Mouse (Mus musculus) G1E (cell line): ENCODE measurements around the gene Scml4. TPM values are rescaled to one million over a fixed set of nuclear protein-coding genes. Genes with fewer than 3 reads are reported as not detected.

Experiments used
- ATAC-seq: 2 replicates; pipeline ENCODE4 v1.8.0; 2016; ENCODE audit warnings: mild to moderate bottlenecking; ENCODE audit not compliant: insufficient number of reproducible peaks, poor library complexity, low FRiP score, severe bottlenecking; ENCODE audit errors: extremely low read depth
- DNase-seq: peaks from one replicate; pipeline ENCODE4 v3.0.0; 2012; ENCODE audit warnings: low spot score
- H3K27me3 ChIP-seq: 2 replicates; pipeline ENCODE4 v1.6.1; 2012; ENCODE audit warnings: mild to moderate bottlenecking, low read length, inconsistent platforms; ENCODE audit not compliant: insufficient read depth
- H3K36me3 ChIP-seq: replicated peaks from 2 replicates; pipeline ENCODE3; 2012; ENCODE audit warnings: mild to moderate bottlenecking, inconsistent platforms
- H3K4me1 ChIP-seq: 2 replicates; pipeline ENCODE4 v1.6.1; 2012; ENCODE audit warnings: low read depth, low read length, inconsistent platforms, mixed read lengths; ENCODE audit not compliant: insufficient read depth
- H3K4me3 ChIP-seq: 2 replicates; pipeline ENCODE4 v1.5.1; 2012; ENCODE audit warnings: low read depth, mild to moderate bottlenecking, inconsistent platforms, low read length, moderate library complexity, mixed read lengths
- H3K9me3 ChIP-seq: replicated peaks from 2 replicates; pipeline ENCODE4 v1.6.1; 2012; ENCODE audit warnings: inconsistent platforms
- CTCF ChIP-seq: IDR thresholded peaks from 2 replicates; pipeline ENCODE4 v1.5.1; 2012; ENCODE audit warnings: low read depth, low read length, inconsistent platforms, mixed read lengths
- GATA1 ChIP-seq: IDR thresholded peaks from 2 replicates; pipeline ENCODE4 v1.6.1; 2012; ENCODE audit warnings: borderline replicate concordance, low read length, inconsistent platforms, mixed read lengths
- GATA2 ChIP-seq: IDR thresholded peaks from 2 replicates; pipeline ENCODE4 v1.6.1; 2012; ENCODE audit warnings: low read depth, low read length, inconsistent platforms, borderline replicate concordance
- POLR2AphosphoS5 ChIP-seq: IDR thresholded peaks from 2 replicates; pipeline ENCODE4 v1.6.1; 2012; ENCODE audit warnings: low read depth, low read length, inconsistent platforms; ENCODE audit not compliant: insufficient replicate concordance
- TAL1 ChIP-seq: conservative IDR thresholded peaks from 2 replicates; pipeline ENCODE4 v1.6.1; 2012; ENCODE audit warnings: low read depth, low read length, inconsistent platforms, mixed read lengths
- polyA plus RNA-seq: library from polyadenylated mRNA; stranded (reverse); fragments of >175 nt; gene quantifications from 2 replicates; pipeline ENCODE4 v1.2.3, GENCODE M21; 2012
- total RNA-seq, 2 experiments: library from RNA; stranded (forward) in 1 of 2; stranded (reverse) in 1 of 2; fragments of 200-1000 nt in 1 of 2; fragments of >200 nt in 1 of 2; fragmentation: Nextera tagmentation in 1 of 2; gene quantifications; 2 replicates each; pipeline ENCODE4 v1.2.3; 2014 to 2017

The Scml4 gene
- total and polyA plus RNA-seq, 3 experiments, result not detected

GRCm38 (mm10) chr10:42857021-42857420 is 3.1 kb upstream of the Scml4 start:
- Histone ChIP-seq H3K36me3 (no peaks in the 10 kb centered on the region), H3K4me1 (no peaks in the 10 kb centered on the region), H3K27me3 (peaks cover 2% of the 10 kb centered on the region; the same call in 1 of the 2 replicates), H3K4me3 (no peak overlapping the region), H3K9me3 (peaks cover 3% of the 10 kb centered on the region; the same call in 1 of the 2 replicates)
- DNase-seq (no peak), ATAC-seq (no peak)
- TF ChIP-seq TAL1 (no peak), GATA1 (no peak), POLR2AphosphoS5 (no peak), GATA2 (no peak), CTCF (no peak)

GRCm38 (mm10) chr10:42859781-42860158 is 400 bp upstream of the Scml4 start:
- TF ChIP-seq GATA1 (no peak), POLR2AphosphoS5 (no peak), TAL1 (no peak), GATA2 (no peak), CTCF (no peak)
- peaks cover 3% of the 10 kb centered on the region; the same call in 1 of the 2 replicates for H3K9me3 ChIP-seq

GRCm38 (mm10) chr10:42861446-42861845 is 1.3 kb downstream of the Scml4 start:
- Histone ChIP-seq H3K36me3 (no peaks in the 10 kb centered on the region), H3K27me3 (peaks cover 4% of the 10 kb centered on the region; the same call in 1 of the 2 replicates), H3K9me3 (peaks cover 3% of the 10 kb centered on the region; the same call in 1 of the 2 replicates), H3K4me1 (no peaks in the 10 kb centered on the region), H3K4me3 (no peak overlapping the region)
- DNase-seq (no peak), ATAC-seq (no peak)
- TF ChIP-seq POLR2AphosphoS5 (no peak), CTCF (no peak), GATA2 (no peak), GATA1 (no peak), TAL1 (no peak)

More at GRCm38 (mm10) chr10:42859781-42860158, 400 bp upstream of the Scml4 start:
- Histone ChIP-seq H3K36me3 (no peaks in the 10 kb centered on the region), H3K27me3 (peaks cover 4% of the 10 kb centered on the region; the same call in 1 of the 2 replicates), H3K4me1 (no peaks in the 10 kb centered on the region), H3K4me3 (no peak overlapping the region)
- DNase-seq (no peak), ATAC-seq (no peak)

DNA sequence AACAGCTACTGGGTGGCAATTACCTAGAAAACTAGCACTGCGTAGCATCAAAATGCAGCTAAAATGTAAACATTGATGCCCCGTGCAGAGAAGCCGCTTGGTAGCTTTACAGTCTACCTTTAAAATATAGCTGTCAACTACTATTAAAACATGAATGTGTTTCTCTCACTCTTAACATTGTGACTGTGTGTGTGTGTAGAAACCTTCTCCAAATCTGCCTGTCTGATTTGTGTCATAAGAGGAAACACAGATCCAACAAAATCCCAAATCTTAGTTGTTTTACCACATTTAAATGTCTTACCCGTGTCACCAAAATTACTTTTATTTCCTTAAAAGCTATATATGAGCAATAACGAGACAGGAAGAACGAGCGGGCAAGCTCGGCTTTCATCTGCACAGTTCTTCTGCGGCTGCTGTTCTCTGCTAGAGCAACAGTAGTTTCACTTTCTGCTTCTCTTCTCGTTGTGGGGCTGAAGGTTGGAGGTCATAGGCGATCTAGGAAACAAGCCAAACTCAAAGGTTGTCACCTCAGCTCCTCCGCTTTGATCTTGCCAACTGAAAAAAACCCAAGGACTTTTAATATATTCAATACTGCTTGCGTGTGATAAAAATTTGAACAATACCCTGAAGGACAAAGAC is 2.1 kb downstream of the Scml4 start:
- TF ChIP-seq TAL1 (no peak), GATA1 (no peak), GATA2 (no peak), POLR2AphosphoS5 (no peak), CTCF (no peak)
- Histone ChIP-seq H3K4me3 (no peak overlapping the region), H3K27me3 (peaks cover 4% of the 10 kb centered on the region; the same call in 1 of the 2 replicates), H3K4me1 (no peaks in the 10 kb centered on the region), H3K36me3 (no peaks in the 10 kb centered on the region), H3K9me3 (no peaks in the 10 kb centered on the region)
- ATAC-seq (no peak), DNase-seq (no peak)

- DNase-seq, result no peak
- ATAC-seq, result no peak
- H3K4me1 ChIP-seq, result no peaks in the 10 kb centered on the region
- no peak for TF ChIP-seq TAL1
- H3K27me3 ChIP-seq, result peaks cover 4% of the 10 kb centered on the region; the same call in 1 of the 2 replicates
- H3K4me3 ChIP-seq, result no peak overlapping the region
- no peaks in the 10 kb centered on the region for H3K9me3 ChIP-seq
- H3K36me3 ChIP-seq, result no peaks in the 10 kb centered on the region
Measured at GRCm38 (mm10) chr10:42862806-42863205, 2.6 kb downstream of the Scml4 start.

- DNase-seq (no peak), ATAC-seq (no peak)
- Histone ChIP-seq H3K36me3 (no peaks in the 10 kb centered on the region), H3K9me3 (no peaks in the 10 kb centered on the region), H3K4me3 (no peak overlapping the region), H3K4me1 (no peaks in the 10 kb centered on the region), H3K27me3 (peaks cover 4% of the 10 kb centered on the region; the same call in 1 of the 2 replicates)
- TF ChIP-seq CTCF, result no peak
- no peak for TF ChIP-seq POLR2AphosphoS5
Measured at GRCm38 (mm10) chr10:42863621-42864391, 3.6 kb downstream of the Scml4 start.
